Mouse (Mus musculus) kidney, postnatal 36 days (tissue): ENCODE measurements at regions not wholly inside any gene's neighbourhood (a gene's known extent, or its start where the extent isn't known, plus 50 kb on each side); places are given as distances from the start of the nearest gene placed in this dataset.

Source experiments
- DNase-seq, 2 experiments: peaks; one replicate each; pipeline ENCODE4 v3.0.0; 2021 to 2022; ENCODE audit warnings: mixed read lengths in 2 of 2

DNA sequence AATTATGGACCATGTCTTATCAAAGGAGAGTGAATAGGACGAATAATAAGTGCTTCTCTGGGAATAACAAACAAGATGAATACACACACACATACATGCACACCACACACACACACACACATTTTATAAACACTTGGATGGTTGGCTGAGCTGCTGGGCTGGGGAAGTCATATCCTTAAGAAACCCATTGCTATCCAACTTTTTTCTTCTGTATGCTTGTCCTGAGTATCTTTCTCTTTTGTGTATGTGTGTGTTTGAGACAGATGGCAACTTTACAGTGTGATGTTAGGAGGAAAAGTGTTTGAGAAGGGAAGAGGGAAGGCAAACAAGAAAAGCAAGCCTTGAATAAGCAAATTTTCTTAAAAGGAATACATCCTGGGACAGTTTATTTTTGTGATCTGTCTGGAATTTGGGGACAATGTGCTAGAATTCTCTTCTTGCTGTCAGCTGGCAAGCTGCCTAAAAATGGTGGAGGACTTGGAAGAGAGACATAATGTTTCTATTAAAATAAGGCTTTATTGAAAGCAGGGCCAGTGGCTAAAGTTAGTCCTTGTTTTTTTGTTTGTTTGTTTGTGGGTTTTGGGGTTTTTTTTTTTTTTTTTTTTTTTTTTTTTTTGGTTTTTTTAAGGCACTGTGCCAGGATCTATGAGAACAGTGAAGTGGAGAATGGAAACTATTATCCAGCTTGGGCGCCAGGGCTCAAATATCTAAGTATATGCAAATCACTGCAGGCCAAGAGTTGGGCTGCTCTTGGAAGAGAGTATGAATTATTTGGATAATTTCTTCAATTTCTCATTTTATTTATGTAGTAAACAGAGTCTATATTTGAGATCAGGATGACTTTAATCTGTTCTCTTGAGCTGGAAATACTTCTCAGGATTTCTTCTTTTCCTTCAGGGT, 766.2 kb downstream of the Bcl11a start:
- DNase-seq: no peak

GRCm38 (mm10) chr11:24856991-24857390, 779.1 kb downstream of the Bcl11a start:
- DNase-seq: no peak

GRCm38 (mm10) chr11:24864637-24865036, 786.8 kb downstream of the Bcl11a start:
- no peak for DNase-seq

- DNase-seq: no peak
Measured at GRCm38 (mm10) chr11:24865067-24865796, 787.4 kb downstream of the Bcl11a start.
